Mouse (Mus musculus) ES-Bruce4 (cell line): ENCODE measurements at regions not wholly inside any gene's neighbourhood (a gene's known extent, or its start where the extent isn't known, plus 50 kb on each side); places are given as distances from the start of the nearest gene placed in this dataset.

Experiments
- EP300 ChIP-seq: IDR thresholded peaks from 2 replicates; pipeline ENCODE4 v1.6.1; 2011; ENCODE audit warnings: low read depth, low read length; ENCODE audit not compliant: insufficient read depth
- POLR2A ChIP-seq: IDR thresholded peaks from one replicate; pipeline ENCODE4 v1.8.1; 2011; ENCODE audit warnings: low read length; ENCODE audit not compliant: insufficient read depth

- no peak for TF ChIP-seq EP300
- no peak for TF ChIP-seq POLR2A
Observed at GRCm38 (mm10) chr17:83916684-83917166, 69.0 kb upstream of the Haao start.
